Mouse (Mus musculus) testis, adult 2 months (tissue): Measurements from ENCODE around the gene S100a6.

ENCODE experiments used
- CTCF ChIP-seq: fragments of 200-500 bp; IDR thresholded peaks from 2 replicates; pipeline ENCODE4 v1.5.1; 2012; ENCODE audit warnings: low read depth, mild to moderate bottlenecking, inconsistent platforms, low read length, moderate library complexity; ENCODE audit not compliant: control insufficient read depth, insufficient read depth, insufficient replicate concordance
- POLR2A ChIP-seq: fragments of 200-500 bp; IDR thresholded peaks from 2 replicates; pipeline ENCODE4 v1.6.1; 2012; ENCODE audit warnings: low read depth, mild to moderate bottlenecking, inconsistent platforms, low read length, moderate library complexity; ENCODE audit not compliant: control insufficient read depth

DNA sequence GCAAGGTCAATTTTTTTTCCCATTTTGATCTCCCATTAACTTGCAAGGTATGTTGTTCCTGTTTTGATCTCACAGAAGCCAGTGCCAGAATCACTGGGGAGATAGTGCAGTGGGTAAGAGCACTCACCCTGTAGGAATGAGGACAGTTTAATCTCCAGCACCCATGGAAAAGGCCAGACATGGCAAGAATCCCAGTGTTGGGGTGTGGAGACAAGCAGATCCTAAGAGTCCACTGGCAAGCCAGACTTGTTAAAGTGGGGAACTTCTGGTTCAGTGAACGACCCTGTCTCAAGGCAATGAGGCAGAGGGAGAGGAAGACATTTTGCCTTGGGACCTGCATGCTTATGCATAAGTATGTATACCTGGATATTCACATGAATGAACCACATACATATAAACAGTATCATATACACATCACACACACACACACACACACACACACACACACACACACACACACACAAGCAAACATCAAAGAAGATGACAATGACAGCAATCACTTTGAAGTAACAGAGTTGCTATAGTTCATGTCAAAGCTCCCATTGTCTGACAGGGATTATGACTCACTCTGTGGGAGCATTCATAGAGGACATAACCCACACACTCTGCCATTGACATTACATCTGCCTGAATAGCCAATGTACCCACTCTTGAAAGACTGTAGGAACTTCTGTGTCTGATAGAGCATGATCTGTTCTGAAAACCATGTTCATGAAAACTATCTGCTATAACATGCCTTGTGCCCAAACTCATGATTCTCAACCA lies 26.0 kb downstream of the S100a6 start:
- no peak for TF ChIP-seq POLR2A
- TF ChIP-seq CTCF, result no peak
